Mouse (Mus musculus) testis, adult 10 weeks (tissue): ENCODE measurements around the gene Hcrtr2. TPM values are rescaled to one million over a fixed set of nuclear protein-coding genes. Genes with fewer than 3 reads are reported as not detected.

Experiments used
- polyA plus RNA-seq: library from polyadenylated mRNA; stranded (reverse); fragments of 350-450 nt; fragmentation: Illumina TruSeq; extraction: RNeasy Lipid Tissue Mini Kit (QIAGEN cat#74804); gene quantifications from one replicate; pipeline ENCODE4 v1.2.3, GENCODE M21; 2014; ENCODE audit warnings: low read depth, low replicate concordance

Gene Hcrtr2
- not detected for polyA plus RNA-seq

GRCm38 (mm10) chr9:76323756-76324155 is at the start of gene Hcrtr2:
Hcrtr2 (minus strand) TSS chr9:76323856.

DNA sequence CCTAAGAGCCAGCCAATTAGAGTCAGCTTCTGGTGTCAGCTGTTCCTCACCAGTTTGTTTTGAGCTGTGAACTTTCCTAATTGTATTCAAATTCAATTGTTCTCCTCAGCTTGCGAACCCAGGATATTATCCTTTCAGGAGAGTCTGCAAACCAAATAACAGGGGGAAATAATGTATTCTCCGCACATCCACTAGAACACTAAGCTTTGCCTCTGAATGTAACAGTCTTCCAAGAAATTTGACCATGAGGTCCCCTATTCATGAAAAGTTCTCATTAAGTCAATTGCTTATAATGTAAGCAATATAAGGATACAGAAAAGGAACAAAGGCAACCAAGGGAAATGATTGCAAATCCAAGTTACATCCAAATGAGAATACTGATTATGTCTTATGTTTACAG is 110.1 kb downstream of the Hcrtr2 start, which contains the start of gene Gfral:
Gene Gfral, minus strand, starts transcription at position 101 of the 400 bp plus-strand sequence.

Other genes with a start within 250 kb of the Hcrtr2 start
- gene Gfral, start 110.2 kb downstream of the Hcrtr2 start, polyA plus RNA-seq, result not detected
- 0.08 TPM for gene Fam83b, start 243.3 kb upstream of the Hcrtr2 start, polyA plus RNA-seq